Mouse (Mus musculus): ENCODE data around the gene L3hypdh.
A peak's percentile ranks its signal among the peaks of the same experiment; 100 is the strongest.
"Not testable (repeated sequence)": the region's sequence is repeated elsewhere in the genome, so short reads cannot be mapped to it uniquely, and the experiment has no call there.

The L3hypdh gene

DNA sequence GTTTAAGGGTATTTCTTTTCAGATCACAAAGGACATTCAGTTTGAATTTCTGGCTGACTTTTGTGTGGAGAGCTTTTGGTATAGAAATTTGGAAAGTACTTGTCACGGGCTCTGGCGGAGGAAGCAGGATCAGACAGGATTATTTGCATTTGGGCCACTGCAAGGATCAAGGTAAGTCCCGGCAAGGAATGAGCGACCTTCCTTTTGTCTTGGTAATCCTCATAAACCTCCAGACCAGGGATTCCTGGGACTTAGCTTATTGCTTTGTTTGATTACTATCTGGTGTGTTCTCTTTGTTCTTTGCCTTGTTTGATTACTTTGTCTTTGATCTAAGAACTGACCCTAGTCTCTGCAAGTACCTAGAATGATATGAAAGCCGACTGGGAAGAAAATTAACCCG, 31.4 kb downstream of the L3hypdh start:
- no peak for DNase-seq (ENCODE audit: low read depth, low spot score)

DNA sequence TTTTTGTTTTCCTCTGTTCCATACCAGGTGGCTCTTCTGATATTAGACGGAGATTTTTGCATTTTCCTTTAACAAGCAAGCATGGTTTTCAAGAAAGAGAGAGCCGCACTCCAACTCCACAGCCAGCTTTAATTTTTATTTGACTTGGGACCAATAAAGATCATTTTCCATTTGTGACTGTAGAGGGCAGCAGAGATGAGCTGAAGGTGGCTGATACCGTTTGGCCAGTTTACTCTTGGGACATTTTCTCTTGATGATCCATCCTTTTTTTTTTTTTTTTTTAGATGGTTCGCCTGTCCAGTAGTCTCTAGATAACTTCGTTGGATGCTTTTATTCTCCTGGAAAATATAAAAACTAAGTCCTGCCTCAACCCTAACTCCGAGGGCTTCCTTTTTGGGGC, 31.9 kb downstream of the L3hypdh start:
- no peak for DNase-seq (ENCODE audit: low read depth, low spot score)

DNA sequence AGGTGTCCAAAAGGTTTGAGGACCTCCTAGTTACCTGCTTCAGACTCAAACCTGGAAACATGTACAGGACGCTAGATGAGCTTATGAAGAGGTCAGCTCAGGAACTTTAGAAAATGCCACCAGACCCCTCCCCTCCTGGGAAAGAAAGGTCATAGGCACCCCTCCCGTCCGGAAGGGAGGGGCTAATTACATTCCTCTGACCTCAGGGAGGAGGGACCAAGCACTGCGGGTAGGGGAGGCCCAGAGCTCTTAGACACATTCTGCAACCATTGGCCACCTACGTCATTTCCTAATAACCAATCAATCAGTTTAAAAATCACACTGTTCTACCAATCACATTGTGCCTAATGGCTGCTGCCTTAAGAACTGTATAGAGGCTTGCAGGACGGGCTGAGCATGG, 32.7 kb downstream of the L3hypdh start:
- no peak for DNase-seq (ENCODE audit: low read depth, low spot score)

DNA sequence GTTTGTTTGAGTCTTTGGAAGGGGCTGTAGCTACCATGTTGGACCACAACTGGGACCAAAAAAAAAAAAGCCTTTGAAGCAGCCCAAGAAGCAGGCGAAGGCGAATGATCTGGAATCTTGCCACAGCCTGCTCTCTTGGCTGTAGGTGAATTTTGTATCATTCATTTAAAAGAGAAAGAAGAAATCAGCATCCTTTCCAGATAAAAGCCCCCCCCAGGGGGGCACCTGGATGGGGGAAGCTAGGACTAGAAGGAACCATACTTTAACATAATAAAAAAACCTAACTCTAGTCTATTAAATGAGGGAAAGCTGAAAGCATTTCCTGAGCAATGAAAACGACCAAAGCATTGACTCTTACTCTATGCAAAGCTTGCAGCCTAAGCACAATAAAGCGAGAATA, 34.4 kb downstream of the L3hypdh start:
- DNase-seq (ENCODE audit: low read depth, low spot score) = no peak

DNA sequence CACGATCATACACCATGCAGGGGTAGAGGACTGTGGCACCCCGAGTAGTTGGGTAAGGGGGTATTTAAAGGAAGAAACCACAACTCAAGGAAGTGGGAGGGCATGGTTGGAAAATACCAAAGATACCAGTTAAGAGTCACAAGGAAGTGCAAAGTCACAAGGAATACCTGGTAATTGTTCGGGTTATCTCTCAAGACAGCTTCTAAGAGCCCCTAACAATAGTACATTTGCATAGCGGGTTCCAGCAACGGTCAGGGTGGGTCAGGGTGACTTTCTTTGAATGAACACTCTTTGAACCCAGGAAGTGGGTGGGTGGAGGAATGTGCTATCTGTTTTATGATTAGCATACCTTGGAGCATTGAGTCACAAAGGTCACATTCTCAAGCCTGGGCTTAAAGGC, 35.1 kb downstream of the L3hypdh start:
- DNase-seq (ENCODE audit: low read depth, low spot score) = not testable (repeated sequence)

DNA sequence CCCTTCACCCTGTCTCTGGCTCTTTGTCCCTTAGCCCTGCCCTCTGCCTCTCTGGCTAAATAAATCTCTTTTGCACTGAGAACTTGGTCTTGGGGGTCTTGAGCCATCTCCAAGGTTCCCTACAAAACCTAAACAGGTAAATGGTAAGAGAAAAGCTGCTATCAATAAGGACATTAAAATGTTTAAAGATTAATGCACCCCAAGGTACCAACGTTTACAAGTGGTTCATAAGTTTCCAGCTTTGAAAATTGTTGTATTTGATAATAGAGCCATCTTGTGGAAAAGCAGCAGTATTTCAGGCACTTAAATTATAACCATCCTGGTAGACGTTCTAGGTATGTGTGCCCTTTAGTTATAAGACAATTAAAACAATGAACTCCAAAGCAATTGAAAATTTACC, 37.7 kb downstream of the L3hypdh start:
- DNase-seq (ENCODE audit: low read depth, low spot score) = peak; percentile 18

DNA sequence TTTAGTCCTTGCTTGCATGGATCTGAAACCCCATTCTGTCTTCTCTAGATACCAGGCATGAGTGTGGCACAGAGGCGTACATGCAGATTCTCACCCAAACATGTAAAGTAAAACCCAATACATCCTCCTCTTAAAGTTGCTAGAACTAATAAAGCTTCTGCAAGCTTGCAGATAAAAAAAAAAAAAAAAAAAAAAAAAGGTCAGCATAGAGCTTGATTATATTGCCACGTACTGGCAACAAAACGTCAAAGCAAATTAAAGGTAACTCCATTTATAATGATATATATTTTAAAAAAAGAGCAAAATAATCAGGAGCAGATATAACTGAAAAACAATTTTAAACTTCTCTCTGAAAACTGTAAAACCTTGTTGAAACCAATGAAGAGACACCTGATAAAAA, 44.0 kb downstream of the L3hypdh start:
- DNase-seq (ENCODE audit: low read depth, low spot score) = no peak

DNA sequence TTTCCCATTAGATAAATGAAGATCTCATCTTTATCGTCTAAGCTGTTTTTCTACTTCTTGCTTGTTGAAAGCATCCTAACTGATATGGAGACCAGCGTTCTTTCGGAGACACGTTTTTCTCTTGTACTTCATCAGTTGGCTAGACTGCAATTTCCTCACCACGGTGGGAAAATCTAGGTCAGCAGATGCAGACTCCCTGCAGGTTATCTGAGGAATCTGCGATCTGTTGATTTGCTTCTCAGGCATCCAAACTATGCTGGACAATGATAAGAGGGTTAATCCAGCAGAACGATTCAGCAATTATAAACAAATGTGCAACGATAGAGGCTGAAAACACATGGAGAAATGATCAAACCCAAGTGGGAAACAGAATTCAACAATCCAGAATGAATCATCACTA, 45.7 kb downstream of the L3hypdh start:
- DNase-seq (ENCODE audit: low read depth, low spot score) = no peak

DNA sequence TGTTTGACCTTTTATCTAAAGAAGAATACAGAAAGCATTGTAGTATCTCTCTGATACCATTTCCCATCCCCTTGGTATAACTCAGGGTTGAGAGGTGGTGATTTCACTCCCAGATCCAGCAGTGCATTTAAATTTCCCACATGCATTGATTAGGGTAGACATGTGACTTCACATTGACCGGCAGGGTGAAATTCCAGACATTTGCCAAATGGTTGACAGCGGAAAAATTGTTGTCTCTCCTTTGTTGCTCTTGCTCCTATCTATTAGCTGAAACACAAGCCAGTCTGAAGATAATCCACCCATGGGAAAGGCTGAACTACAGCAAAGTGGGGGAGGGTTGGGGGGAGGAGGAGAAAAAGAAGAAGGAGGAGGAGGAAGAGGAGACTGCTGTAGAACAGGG, 46.4 kb downstream of the L3hypdh start:
- DNase-seq (ENCODE audit: low read depth, low spot score) = no peak

DNA sequence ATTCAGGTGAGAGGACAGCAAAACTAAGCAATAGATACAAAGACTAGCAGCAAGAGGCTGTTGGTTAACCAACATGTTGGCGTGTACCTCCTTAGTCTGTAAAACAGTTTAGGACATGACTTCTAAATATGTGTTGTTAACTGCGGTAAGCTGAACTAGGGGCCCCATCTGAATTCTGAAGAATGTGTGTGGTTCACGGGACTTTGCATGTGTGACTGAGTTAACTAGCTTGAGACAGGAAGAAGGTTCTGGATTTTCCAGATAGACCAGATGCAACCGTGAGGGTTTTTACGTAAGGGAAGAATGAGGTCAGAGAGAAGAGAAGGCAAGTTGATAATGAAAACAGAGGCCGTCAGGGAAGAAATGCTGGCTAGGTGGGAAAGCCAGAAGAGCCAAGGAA, 48.2 kb downstream of the L3hypdh start:
- no peak for DNase-seq (ENCODE audit: low read depth, low spot score)

DNA sequence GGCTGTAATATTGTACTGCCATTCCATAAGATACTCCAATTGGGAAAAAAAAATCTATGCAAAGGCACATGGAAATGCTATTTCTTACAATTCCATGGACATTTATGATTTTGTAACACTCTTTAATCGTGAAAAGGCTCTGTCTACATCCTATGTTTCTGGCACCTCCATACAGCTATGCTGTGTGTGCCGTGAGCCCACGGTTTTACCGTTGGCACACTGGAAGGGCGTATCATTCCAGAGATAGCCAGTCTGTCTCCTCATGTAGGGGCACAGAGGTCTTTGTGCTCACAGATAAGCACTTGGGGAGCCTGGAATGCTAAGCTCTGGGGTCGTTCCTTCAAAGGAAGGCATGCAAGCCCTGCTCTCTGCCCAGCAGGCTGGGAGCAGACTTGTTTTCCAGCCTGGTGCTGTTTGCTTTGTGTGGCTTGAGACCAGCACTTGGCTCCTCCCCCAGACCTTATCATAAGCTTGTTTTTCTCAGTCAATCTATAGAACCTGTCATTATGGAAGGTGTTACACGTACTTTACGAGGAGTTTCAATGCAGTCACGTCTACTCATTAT, 49.1 kb downstream of the L3hypdh start:
- no peak for DNase-seq (ENCODE audit: low read depth, low spot score)

DNA sequence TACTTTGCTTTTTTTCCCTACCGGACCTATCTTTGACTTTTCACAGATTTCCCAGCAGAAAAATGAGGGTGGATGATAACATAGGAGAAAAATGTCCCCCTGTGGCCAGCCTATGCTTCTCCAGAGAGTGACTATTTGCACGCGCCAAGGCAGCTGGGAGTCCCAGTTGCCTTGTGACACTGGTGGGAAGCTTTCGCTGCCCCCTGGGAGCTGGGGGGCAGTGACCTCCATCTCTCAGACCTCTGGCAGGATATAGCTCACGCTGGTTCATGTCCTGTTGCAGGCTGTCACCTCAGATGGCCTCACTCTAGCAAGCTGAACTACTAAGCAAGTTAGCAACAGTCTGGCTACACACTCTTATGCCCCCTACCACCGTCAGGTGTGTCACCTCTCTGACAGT, 53.4 kb downstream of the L3hypdh start:
- no peak for DNase-seq (ENCODE audit: low read depth, low spot score)

DNA sequence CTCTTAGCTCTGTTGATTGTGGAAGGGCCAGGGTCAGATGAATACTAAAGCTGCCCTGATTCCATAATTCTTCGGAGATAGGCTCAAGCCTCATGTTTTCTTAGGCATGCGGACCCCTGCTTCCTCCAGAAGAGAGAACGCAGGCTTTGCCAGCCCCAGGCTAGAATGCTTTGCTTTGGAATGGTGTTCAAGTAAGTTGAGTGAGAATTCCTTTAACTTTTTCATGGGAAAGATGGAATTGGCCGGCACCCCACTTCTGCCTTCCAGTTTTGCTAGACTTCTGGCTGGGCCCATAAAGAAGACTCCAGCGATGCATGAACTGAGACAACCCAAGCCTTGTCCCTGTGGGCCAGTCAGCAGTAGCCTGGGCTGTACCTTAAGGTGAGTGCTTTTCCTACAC, 54.1 kb downstream of the L3hypdh start:
- DNase-seq (ENCODE audit: low read depth, low spot score) = no peak

DNA sequence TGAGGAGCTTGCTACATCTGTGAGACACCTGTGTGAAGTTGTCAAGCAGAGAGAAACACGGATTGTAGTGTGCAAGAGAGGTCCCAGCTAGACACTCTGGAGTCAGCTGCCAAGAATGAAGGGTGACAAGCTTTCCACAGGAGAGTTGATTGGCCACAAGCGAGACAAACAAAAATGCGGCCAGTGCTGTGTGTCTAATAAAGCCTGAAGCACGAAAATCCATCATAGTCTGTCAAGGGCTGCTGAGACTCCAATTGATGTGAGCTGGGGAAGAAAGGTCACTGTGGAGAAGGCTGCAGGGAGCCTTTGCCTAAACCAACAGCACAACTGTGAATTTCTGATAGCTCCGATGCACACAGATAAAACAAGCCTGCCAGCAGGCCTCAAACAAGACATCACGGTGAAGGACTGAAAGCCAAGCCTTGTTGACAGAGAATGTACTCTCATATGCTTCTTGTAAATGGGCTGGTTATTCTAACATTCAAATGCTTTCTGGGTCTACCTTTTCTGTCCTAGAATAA, 59.9 kb downstream of the L3hypdh start:
- no peak for DNase-seq (ENCODE audit: low read depth, low spot score)

DNA sequence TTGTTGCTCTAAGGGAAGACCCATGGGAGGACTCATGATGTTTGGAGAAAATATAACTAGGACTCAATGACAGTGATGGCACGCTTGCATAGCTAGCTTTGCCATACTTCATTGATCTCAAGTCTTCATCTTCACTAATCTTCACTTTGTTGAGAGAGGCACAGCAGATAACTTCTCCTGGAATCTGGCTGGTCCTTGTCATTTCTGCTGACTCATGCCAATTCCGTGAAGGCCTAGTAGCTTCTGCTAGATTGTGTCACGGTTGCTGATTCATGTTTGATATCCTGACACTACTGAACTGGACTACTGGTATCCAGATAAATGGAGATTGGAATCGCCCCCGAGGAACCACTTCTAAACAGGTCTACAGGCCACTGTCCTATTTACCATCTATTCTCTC, 61.7 kb downstream of the L3hypdh start:
- no peak for DNase-seq (ENCODE audit: low read depth, low spot score)

Data from telencephalon, adult 2 months (tissue).